Mouse (Mus musculus): Measurements from ENCODE around the gene Hap1.

- TF ChIP-seq CTCF (IDR thresholded peaks at IDR 0.05 in 2 of 3, conservative IDR thresholded peaks at IDR 0.05 in 1 of 3; ENCODE audit: control insufficient read depth in 1 of 3, insufficient read depth in 1 of 3, low read depth in 2 of 3, low read length in 3 of 3, poor library complexity in 1 of 3, severe bottlenecking in 1 of 3): no peak
- TF ChIP-seq POLR2AphosphoS2 (IDR thresholded peaks at IDR 0.05; ENCODE audit: low read length): no peak
- no peak for TF ChIP-seq POLR2A (IDR thresholded peaks at IDR 0.05; ENCODE audit: control insufficient read depth in 1 of 2, insufficient read depth in 1 of 2, low read depth in 1 of 2, low read length in 2 of 2, poor library complexity in 1 of 2)
- TF ChIP-seq TCF12 (IDR thresholded peaks at IDR 0.05; ENCODE audit: low read depth, low read length): no peak
- TF ChIP-seq UBTF (IDR thresholded peaks at IDR 0.05; ENCODE audit: borderline replicate concordance, insufficient read depth, low read depth, low read length): no peak
- TF ChIP-seq GATA1 (IDR thresholded peaks at IDR 0.05; ENCODE audit: low read depth, low read length): no peak
Measured at GRCm38 (mm10) chr11:100378446-100378845, 22.5 kb upstream of the Hap1 start.
